Mouse (Mus musculus): ENCODE measurements around the gene Cars2.
"Not testable (repeated sequence)": the region's sequence is repeated elsewhere in the genome, so short reads cannot be mapped to it uniquely, and the experiment has no call there.

Cars2 gene

GRCm38 (mm10) chr8:11475876-11476275 is 74.7 kb downstream of the Cars2 start:
- no peak for DNase-seq (ENCODE audit: low spot score)

- no peak for DNase-seq (ENCODE audit: low spot score)
Observed at GRCm38 (mm10) chr8:11475397-11475796, 75.2 kb downstream of the Cars2 start.

- no peak for DNase-seq (ENCODE audit: low spot score)
Observed at GRCm38 (mm10) chr8:11473072-11473471, 77.5 kb downstream of the Cars2 start.

- no peak for DNase-seq (ENCODE audit: low spot score)
Observed at GRCm38 (mm10) chr8:11471309-11471708, 79.3 kb downstream of the Cars2 start.

GRCm38 (mm10) chr8:11470694-11471093 is 79.9 kb downstream of the Cars2 start:
- DNase-seq (ENCODE audit: low spot score), result no peak

- peak; percentile 50 for DNase-seq (ENCODE audit: low spot score)
Observed at GRCm38 (mm10) chr8:11469095-11469494, 81.5 kb downstream of the Cars2 start.

- not testable (repeated sequence) for DNase-seq (ENCODE audit: low spot score)
Observed at GRCm38 (mm10) chr8:11466528-11466927, 84.1 kb downstream of the Cars2 start.

GRCm38 (mm10) chr8:11465619-11466018 is 85.0 kb downstream of the Cars2 start:
- DNase-seq (ENCODE audit: low spot score), result no peak

- DNase-seq (ENCODE audit: low spot score), result no peak
Observed at GRCm38 (mm10) chr8:11464707-11464964, 85.9 kb downstream of the Cars2 start.

Data from ovary, postnatal 36 days (tissue).